In genomic region chr5:112491489-112491888, GRCm38 (mm10) we compare ENCODE assay signal across 14 mouse cellular contexts. TPM values are rescaled to one million over a fixed set of nuclear protein-coding genes. Genes with fewer than 3 reads are reported as not detected.
DNase-seq lines count a peak whose midpoint lies in the region; ATAC-seq and TF ChIP-seq lines count a peak whose summit lies in the region.
"Had no signal": no experiment of that assay in that cellular context is flagged by ENCODE, and none has a peak within 500 bp of the region (broad histone marks: within the 10 kb centered on the region; RNA-seq: fewer than 3 reads in every experiment).

No protein-coding gene starts in this region.

- H3K4me3 ChIP-seq in forebrain, embryonic 12.5 days (replicated peaks), result no peak overlapping the region
- H3K4me3 ChIP-seq in forebrain, embryonic 10.5 days, result no peak overlapping the region
- no peak overlapping the region for H3K4me3 ChIP-seq in kidney, adult 2 months (ENCODE audit: insufficient read depth, low read depth, low read length)
- H3K4me3 ChIP-seq in neural tube, embryonic 14.5 days (ENCODE audit: low read depth, low read length), result no peak overlapping the region
- H3K4me3 ChIP-seq: heart, embryonic 10.5 days had no signal

- DNase-seq in forebrain, embryonic 10.5 days (ENCODE audit: extremely low spot score, low spot score), result no peak
- no peak for DNase-seq in kidney, adult 2 months
- DNase-seq in kidney, postnatal 10 days, result no peak
- no peak for DNase-seq in neural tube, embryonic 10.5 days (ENCODE audit: extremely low spot score, low spot score)
- peak; percentile 46 for DNase-seq in retina, postnatal 1 day
- DNase-seq: lung, postnatal 10 days had no signal

- no peak for TF ChIP-seq POLR2A in kidney, adult 2 months (IDR thresholded peaks at IDR 0.05; ENCODE audit: low read depth, low read length)

- H3K4me2 ChIP-seq in forebrain, embryonic 12.5 days, result no peak overlapping the region
- H3K4me2 ChIP-seq in neural tube, embryonic 14.5 days (ENCODE audit: low read depth, low read length), result no peak overlapping the region

- 51% methylated on average over 11 of the region's 11 CpGs for WGBS in forebrain, embryonic 12.5 days
- 59% methylated on average over 11 of the region's 11 CpGs for WGBS in forebrain, embryonic 10.5 days
- 44% methylated on average over 11 of the region's 11 CpGs for WGBS in kidney, adult 2 months
- WGBS in neural tube, embryonic 14.5 days, result 42% methylated on average over 11 of the region's 11 CpGs

- 0 out of 2 replicates have a peak overlapping the region, but pooled peaks have one; percentile 25 for H3K27ac ChIP-seq in forebrain, embryonic 12.5 days
- no peak overlapping the region for H3K27ac ChIP-seq in forebrain, embryonic 10.5 days
- no peak overlapping the region for H3K27ac ChIP-seq in kidney, adult 2 months (ENCODE audit: insufficient read depth, low read depth, low read length)
- no peak overlapping the region for H3K27ac ChIP-seq in neural tube, embryonic 14.5 days (ENCODE audit: low read depth, low read length)
- H3K27ac ChIP-seq: heart, embryonic 10.5 days had no signal

- H3K27me3 ChIP-seq in forebrain, embryonic 12.5 days, result peaks cover 5% of the 10 kb centered on the region
- peaks cover 20% of the 10 kb centered on the region for H3K27me3 ChIP-seq in forebrain, embryonic 10.5 days (ENCODE audit: poor library complexity, severe bottlenecking)
- no peaks in the 10 kb centered on the region for H3K27me3 ChIP-seq in kidney, adult 2 months (replicated peaks; ENCODE audit: control insufficient read depth, insufficient read depth, low read length)
- H3K27me3 ChIP-seq in neural tube, embryonic 14.5 days (ENCODE audit: control insufficient read depth, insufficient read depth, low read length), result no peaks in the 10 kb centered on the region
- H3K27me3 ChIP-seq: Patski had no signal

- H3K36me3 ChIP-seq in forebrain, embryonic 12.5 days (replicated peaks), result no peaks in the 10 kb centered on the region
- no peaks in the 10 kb centered on the region for H3K36me3 ChIP-seq in forebrain, embryonic 10.5 days (replicated peaks)
- no peaks in the 10 kb centered on the region for H3K36me3 ChIP-seq in kidney, adult 2 months (ENCODE audit: control insufficient read depth, insufficient read depth, low read length)
- H3K36me3 ChIP-seq in neural tube, embryonic 14.5 days (ENCODE audit: control insufficient read depth, insufficient read depth, low read length), result no peaks in the 10 kb centered on the region
- H3K36me3 ChIP-seq: heart, embryonic 10.5 days had no signal

- H3K9ac ChIP-seq in forebrain, embryonic 12.5 days, result no peak overlapping the region
- no peak overlapping the region for H3K9ac ChIP-seq in neural tube, embryonic 14.5 days (replicated peaks; ENCODE audit: low read depth, low read length)

- no peaks in the 10 kb centered on the region for H3K9me3 ChIP-seq in forebrain, embryonic 12.5 days
- H3K9me3 ChIP-seq in forebrain, embryonic 10.5 days, result no peaks in the 10 kb centered on the region
- no peaks in the 10 kb centered on the region for H3K9me3 ChIP-seq in neural tube, embryonic 14.5 days (ENCODE audit: control insufficient read depth, low read length)
- H3K9me3 ChIP-seq: heart, embryonic 10.5 days had no signal

- ATAC-seq in forebrain, embryonic 12.5 days (ENCODE audit: low FRiP score), result no peak
- ATAC-seq in neural tube, embryonic 14.5 days (ENCODE audit: low read depth), result peak; percentile 41; the same call in 1 of the 2 replicates
- no peak for ATAC-seq in activated CD4-positive, CD25-positive, alpha-beta regulatory T cell, adult 4 months
- ATAC-seq: Patski had no signal

- peak; percentile 32; the same call in 1 of the 2 replicates for TF ChIP-seq CTCF in kidney, adult 2 months (conservative IDR thresholded peaks at IDR 0.05; ENCODE audit: insufficient read depth, insufficient read length, low read depth, low read length)

- peaks cover 10% of the 10 kb centered on the region for H3K4me1 ChIP-seq in forebrain, embryonic 12.5 days
- peaks cover 38% of the 10 kb centered on the region for H3K4me1 ChIP-seq in forebrain, embryonic 10.5 days
- H3K4me1 ChIP-seq in kidney, adult 2 months (ENCODE audit: control insufficient read depth, insufficient read depth, low read length), result no peaks in the 10 kb centered on the region
- peaks cover 4% of the 10 kb centered on the region; the same call in 1 of the 2 replicates for H3K4me1 ChIP-seq in neural tube, embryonic 14.5 days (ENCODE audit: control insufficient read depth, insufficient read depth, low read length)

RNA-seq across cellular contexts. Expression of gene Gm6588, which starts 42.3 kb away (rescaled TPM):
- polyA plus RNA-seq in forebrain, embryonic 12.5 days (2016; fragmentation: Nextera tagmentation; extraction: Ambion mirVana), result 0.57 and 0.65 TPM in 2 replicates
- 0.06 TPM in 1 of 2 replicates, not detected in the other for polyA plus RNA-seq in forebrain, embryonic 10.5 days (2016; fragmentation: Nextera tagmentation; extraction: Ambion mirVana)
- not detected in 2 replicates for polyA plus RNA-seq in kidney, adult 2 months (2012; rRNA removed)
- 0.37 and 0.71 TPM in 2 replicates for polyA plus RNA-seq in neural tube, embryonic 14.5 days (2014; fragmentation: Nextera tagmentation; extraction: Ambion mirVana)
- not detected for polyA plus RNA-seq in activated CD4-positive, CD25-positive, alpha-beta regulatory T cell, adult 4 months (2017; shearing (Covaris generic))
- polyA plus RNA-seq: C2C12; Patski; spleen, adult 2 months; thymus, postnatal 0 days had no signal
